Mouse (Mus musculus) liver, embryonic 13.5 days (tissue): Measurements from ENCODE around the gene Smyd1. TPM values are rescaled to one million over a fixed set of nuclear protein-coding genes. Genes with fewer than 3 reads are reported as not detected.

ENCODE experiments used
- ATAC-seq: fragments of 200-750 bp; cut with Nextera tagmentation; 2 replicates; pipeline ENCODE4 v1.8.0; 2017; ENCODE audit warnings: low read depth, mild to moderate bottlenecking, moderate number of reproducible peaks, moderate library complexity
- DNase-seq: peaks from one replicate; pipeline ENCODE4 v3.0.0; 2022
- H3K27ac ChIP-seq: fragments of 300-500 bp; sonication (generic); 2 replicates; pipeline ENCODE4 v1.5.1; 2015; ENCODE audit warnings: moderate library complexity, mild to moderate bottlenecking, inconsistent platforms
- H3K27me3 ChIP-seq: fragments of 300-500 bp; sonication (generic); 2 replicates; pipeline ENCODE4 v1.6.1; 2015; ENCODE audit warnings: mild to moderate bottlenecking, inconsistent platforms
- H3K36me3 ChIP-seq: fragments of 300-500 bp; sonication (generic); 2 replicates; pipeline ENCODE4 v1.6.1; 2015; ENCODE audit warnings: mild to moderate bottlenecking, inconsistent platforms
- H3K4me1 ChIP-seq: fragments of 300-500 bp; sonication (generic); replicated peaks from 2 replicates; pipeline ENCODE4 v1.6.1; 2015; ENCODE audit warnings: inconsistent platforms
- H3K4me2 ChIP-seq: fragments of 300-500 bp; sonication (generic); 2 replicates; pipeline ENCODE4 v1.6.1; 2015; ENCODE audit warnings: inconsistent platforms, mild to moderate bottlenecking, moderate library complexity
- H3K4me3 ChIP-seq: fragments of 300-500 bp; sonication (generic); replicated peaks from 2 replicates; pipeline ENCODE4 v1.5.1; 2015; ENCODE audit warnings: mild to moderate bottlenecking, inconsistent platforms
- H3K9ac ChIP-seq: fragments of 300-500 bp; sonication (generic); 2 replicates; pipeline ENCODE4 v1.6.1; 2015; ENCODE audit warnings: mild to moderate bottlenecking, inconsistent platforms
- H3K9me3 ChIP-seq: fragments of 300-500 bp; sonication (generic); replicated peaks from 2 replicates; pipeline ENCODE4 v1.6.1; 2016; ENCODE audit warnings: inconsistent platforms
- WGBS: fragments of 180-500 bp; shearing (Covaris S2); methylation state at CpG from one replicate; pipeline ENCODE4 v1.1.7; 2015; ENCODE audit not compliant: insufficient replicate concordance; 5-methylcytosine and 5-hydroxymethylcytosine counted together
- polyA plus RNA-seq: library from polyadenylated mRNA; unstranded; fragments of >200 nt; fragmentation: Nextera tagmentation; extraction: Ambion mirVana; gene quantifications from 2 replicates; pipeline ENCODE4 v1.2.1, GENCODE M21; 2015

The Smyd1 gene
- polyA plus RNA-seq, 1 experiment from 2014 or later = 0.20 TPM

DNA sequence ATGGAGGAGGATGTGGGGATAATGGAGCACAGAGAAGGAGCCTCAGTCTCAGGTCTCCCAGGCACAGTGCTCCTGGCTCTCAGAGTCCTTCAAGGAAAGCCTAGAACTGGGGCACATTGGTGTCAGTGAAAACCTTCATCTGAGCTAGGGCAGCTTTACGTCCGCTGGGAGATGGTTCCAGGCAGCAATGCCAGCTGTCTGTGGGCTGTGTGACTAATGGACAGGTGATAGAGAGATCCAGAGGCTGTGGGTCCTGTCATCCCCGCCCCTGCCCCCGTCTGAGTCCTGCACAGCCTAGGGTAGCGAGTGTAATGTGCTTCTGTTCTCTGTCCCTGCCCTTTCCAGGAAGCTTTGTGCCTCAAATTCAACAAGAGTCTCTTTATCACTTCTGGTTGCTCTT is 120.1 kb downstream of the Smyd1 start:
- H3K4me2 ChIP-seq = no peak overlapping the region; the same call in 1 of the 2 replicates
- H3K9ac ChIP-seq = no peak overlapping the region
- H3K36me3 ChIP-seq = peaks cover 5% of the 10 kb centered on the region; the same call in 1 of the 2 replicates
- no peak overlapping the region for H3K4me3 ChIP-seq
- ATAC-seq (no peak), DNase-seq (no peak)
- H3K4me1 ChIP-seq = peaks cover 16% of the 10 kb centered on the region; the same call in 1 of the 2 replicates
- no peaks in the 10 kb centered on the region for H3K27me3 ChIP-seq
- H3K9me3 ChIP-seq = no peaks in the 10 kb centered on the region
- WGBS = 51% methylated on average over 5 of the region's 5 CpGs
- no peak overlapping the region for H3K27ac ChIP-seq

DNA sequence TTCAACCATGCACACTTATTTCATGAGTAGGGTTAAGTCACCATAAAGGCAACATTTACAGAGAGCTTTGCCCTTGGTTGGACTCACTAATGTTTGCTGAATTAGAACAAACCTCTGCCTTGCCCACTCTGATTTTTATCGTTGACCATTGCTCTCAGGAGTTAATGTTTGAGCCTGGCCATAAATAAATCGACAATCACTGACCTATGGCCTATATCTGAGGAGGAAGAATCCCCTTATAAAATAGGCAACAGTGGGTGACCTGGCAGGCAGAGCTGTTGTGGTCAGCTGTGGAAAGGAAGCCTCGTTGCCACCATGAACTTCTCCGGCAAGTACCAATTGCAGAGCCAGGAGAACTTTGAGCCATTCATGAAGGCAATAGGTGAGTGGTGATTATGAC is 122.4 kb downstream of the Smyd1 start, which contains the start of gene Fabp1:
Gene Fabp1, plus strand, starts transcription at position 216 of the 400 bp plus-strand sequence.
- Histone ChIP-seq H3K4me3 (peak within 1 kb of the TSS; percentile 32), H3K9ac (no peak within 1 kb of the TSS), H3K36me3 (peaks cover 5% of the 10 kb centered on the region; the same call in 1 of the 2 replicates), H3K4me2 (peak within 1 kb of the TSS; percentile 39), H3K27ac (peak within 1 kb of the TSS; percentile 31; the same call in 1 of the 2 replicates), H3K9me3 (no peaks in the 10 kb centered on the region), H3K27me3 (no peaks in the 10 kb centered on the region), H3K4me1 (peaks cover 16% of the 10 kb centered on the region; the same call in 1 of the 2 replicates)
- 54% methylated on average over 4 of the region's 4 CpGs for WGBS
- ATAC-seq = peak; percentile 49; the same call in 1 of the 2 replicates
- no peak for DNase-seq

DNA sequence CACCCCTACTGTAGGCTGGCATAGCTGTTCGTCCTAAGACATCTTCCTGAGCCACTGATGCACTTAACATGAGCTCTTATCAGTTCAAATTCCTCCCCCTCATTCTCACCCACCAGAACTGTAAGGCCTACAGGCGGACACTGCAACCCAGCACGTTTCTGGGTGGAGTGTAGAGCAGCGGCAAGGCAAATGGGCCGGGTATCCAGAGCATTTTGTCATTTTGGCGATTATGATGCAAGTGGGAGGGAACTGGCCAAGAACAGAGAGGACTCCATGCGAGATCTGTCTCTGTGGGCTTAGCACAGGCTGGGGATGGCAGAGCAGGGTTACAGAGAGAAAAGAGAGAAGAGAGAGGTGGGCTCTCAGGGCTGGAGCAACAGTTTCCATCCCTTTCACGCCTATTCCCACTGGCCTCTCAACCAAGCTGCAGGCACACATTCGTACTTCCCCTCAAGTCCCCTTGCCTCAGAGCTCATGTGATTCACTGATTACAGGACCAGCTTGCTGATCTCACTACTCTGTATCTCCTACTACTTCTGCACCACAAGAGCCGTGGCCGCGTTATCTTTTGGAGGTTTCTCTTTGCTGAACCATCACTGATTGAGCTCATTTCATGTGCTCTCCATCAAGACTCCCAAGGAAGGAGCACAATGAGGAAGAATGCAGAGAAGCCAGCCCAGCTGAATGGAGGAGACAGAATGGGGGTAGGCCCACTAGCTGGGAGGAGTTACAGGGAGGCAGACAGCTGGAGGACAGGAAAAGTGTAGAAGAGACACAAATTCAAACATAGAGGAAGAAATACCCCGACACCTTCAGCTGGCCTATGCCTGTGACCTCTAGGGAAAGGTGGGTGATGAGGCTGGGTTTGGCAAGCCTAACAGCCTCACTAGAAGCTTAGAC is 124.1 kb downstream of the Smyd1 start:
- DNase-seq (no peak), ATAC-seq (no peak)
- Histone ChIP-seq H3K9me3 (no peaks in the 10 kb centered on the region), H3K36me3 (no peaks in the 10 kb centered on the region), H3K9ac (no peak overlapping the region), H3K27me3 (no peaks in the 10 kb centered on the region), H3K4me3 (no peak overlapping the region), H3K4me2 (no peak overlapping the region), H3K27ac (no peak overlapping the region), H3K4me1 (peaks cover 16% of the 10 kb centered on the region; the same call in 1 of the 2 replicates)
- WGBS = 45% methylated on average over 13 of the region's 13 CpGs

- H3K9me3 ChIP-seq = no peaks in the 10 kb centered on the region
- no peak overlapping the region for H3K27ac ChIP-seq
- H3K4me1 ChIP-seq = peaks cover 16% of the 10 kb centered on the region; the same call in 1 of the 2 replicates
- no peak for DNase-seq
- H3K4me2 ChIP-seq = no peak overlapping the region
- H3K36me3 ChIP-seq = no peaks in the 10 kb centered on the region
- ATAC-seq = 0 out of 2 replicates have a peak, but pooled peaks have one; percentile 53
- H3K4me3 ChIP-seq = no peak overlapping the region
- no peaks in the 10 kb centered on the region for H3K27me3 ChIP-seq
- no peak overlapping the region for H3K9ac ChIP-seq
These were observed 125.9 kb downstream of the Smyd1 start for GRCm38 (mm10) chr6:71196107-71196506.

DNA sequence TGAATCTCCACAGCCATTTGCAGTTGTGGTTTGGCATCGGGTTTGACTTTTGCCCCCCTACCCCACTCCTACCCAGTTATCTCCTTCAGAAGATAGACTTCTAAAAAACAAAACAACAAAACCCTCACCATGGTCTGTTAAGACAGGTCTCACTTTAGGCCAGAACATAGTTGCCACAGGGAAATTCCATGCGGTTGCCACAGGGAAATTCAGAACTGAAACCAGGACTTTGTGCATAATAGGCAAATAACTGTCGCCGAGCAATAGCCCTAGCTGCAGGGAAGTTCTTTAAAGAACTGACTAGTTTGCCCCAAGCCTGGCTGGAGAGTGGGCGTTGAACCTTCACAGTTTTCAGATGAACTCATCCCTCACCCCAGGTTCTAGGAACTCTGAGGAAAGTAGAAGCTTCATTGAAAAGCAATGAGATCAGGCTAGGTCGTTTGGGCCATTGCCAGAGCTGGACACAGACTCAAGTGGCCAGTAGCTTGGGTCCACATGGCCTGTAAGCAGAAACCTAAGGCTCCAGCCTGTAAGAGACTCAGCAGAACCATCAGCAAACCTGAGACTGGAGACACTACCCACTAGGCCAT is 128.8 kb downstream of the Smyd1 start:
- WGBS = 58% methylated on average over 6 of the region's 6 CpGs
- Histone ChIP-seq H3K27me3 (no peaks in the 10 kb centered on the region), H3K9ac (no peak overlapping the region), H3K36me3 (no peaks in the 10 kb centered on the region), H3K9me3 (no peaks in the 10 kb centered on the region), H3K4me1 (peaks cover 12% of the 10 kb centered on the region; the same call in 1 of the 2 replicates), H3K4me2 (no peak overlapping the region), H3K27ac (no peak overlapping the region), H3K4me3 (no peak overlapping the region)
- DNase-seq (no peak), ATAC-seq (no peak)

- no peak overlapping the region for H3K27ac ChIP-seq
- H3K27me3 ChIP-seq = no peaks in the 10 kb centered on the region
- DNase-seq = no peak
- H3K9me3 ChIP-seq = no peaks in the 10 kb centered on the region
- 0 out of 2 replicates have a peak, but pooled peaks cover 3% of the 10 kb centered on the region for H3K4me1 ChIP-seq
- 77% methylated on average over 2 of the region's 2 CpGs for WGBS
- H3K9ac ChIP-seq = no peak overlapping the region
- H3K4me3 ChIP-seq = no peak overlapping the region
- H3K4me2 ChIP-seq = no peak overlapping the region
- no peak for ATAC-seq
- no peaks in the 10 kb centered on the region for H3K36me3 ChIP-seq
These were observed 131.5 kb downstream of the Smyd1 start for GRCm38 (mm10) chr6:71190501-71190900.

- H3K27me3 ChIP-seq = no peaks in the 10 kb centered on the region
- H3K4me3 ChIP-seq = no peak overlapping the region
- no peak overlapping the region for H3K9ac ChIP-seq
- H3K36me3 ChIP-seq = no peaks in the 10 kb centered on the region
- H3K9me3 ChIP-seq = no peaks in the 10 kb centered on the region
- ATAC-seq = no peak
- H3K27ac ChIP-seq = no peak overlapping the region
- DNase-seq = no peak
- WGBS = 69% methylated on average over 1 of the region's 1 CpGs
- H3K4me1 ChIP-seq = 0 out of 2 replicates have a peak, but pooled peaks cover 3% of the 10 kb centered on the region
- no peak overlapping the region for H3K4me2 ChIP-seq
These were observed 132.5 kb downstream of the Smyd1 start for GRCm38 (mm10) chr6:71189578-71189977.

DNA sequence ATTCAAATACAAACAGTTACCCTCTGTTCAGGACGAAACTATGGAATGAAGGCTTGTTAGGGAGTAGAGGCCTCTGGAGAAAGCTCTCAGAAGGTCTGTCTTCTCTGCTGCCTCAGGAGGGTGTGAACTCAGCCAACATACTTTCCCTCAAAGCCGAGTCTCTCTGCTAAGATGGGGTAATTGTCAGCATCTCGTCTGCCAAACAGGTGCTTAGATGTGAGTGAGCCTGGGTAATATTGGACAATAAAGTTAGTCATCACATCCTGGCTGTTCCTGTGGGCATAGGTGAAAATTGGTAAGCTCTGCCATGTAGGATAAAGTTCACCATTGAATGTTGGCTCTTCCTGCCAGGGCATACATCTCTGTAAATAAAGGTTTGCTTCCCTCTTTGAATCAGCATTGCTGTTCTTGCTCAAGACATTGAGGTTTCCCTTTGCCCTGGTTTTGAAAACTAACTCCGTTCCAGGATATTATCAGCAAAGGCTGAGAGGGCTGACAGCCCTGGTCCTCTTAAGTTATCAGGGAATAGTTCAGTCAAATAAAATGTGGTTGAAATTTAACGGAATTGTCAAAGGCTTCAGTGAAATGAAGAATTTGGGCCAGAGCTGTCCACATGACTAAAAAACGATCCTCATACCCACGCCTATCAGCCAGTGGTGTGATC is 137.0 kb downstream of the Smyd1 start:
- WGBS = 55% methylated on average over 7 of the region's 7 CpGs
- H3K4me1 ChIP-seq = 0 out of 2 replicates have a peak, but pooled peaks cover 3% of the 10 kb centered on the region

DNA sequence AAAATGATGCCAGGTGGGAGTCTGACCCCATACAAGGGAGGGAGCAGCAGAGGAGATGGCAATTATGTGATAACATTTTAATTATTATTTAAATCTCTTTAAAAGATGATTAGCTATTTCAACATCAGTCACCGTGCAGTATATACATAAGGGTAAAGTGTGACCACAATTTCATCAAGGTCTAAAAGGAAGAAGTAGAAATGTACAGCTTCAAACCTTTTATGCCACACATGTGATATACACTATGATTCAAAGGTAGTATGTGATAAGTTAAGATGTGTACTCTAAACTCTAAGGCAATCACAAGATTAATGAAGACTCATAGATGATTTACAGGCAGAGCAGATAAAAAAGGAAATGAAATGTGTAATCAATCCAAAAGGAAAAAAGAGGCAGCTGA is 141.4 kb downstream of the Smyd1 start:
- 51% methylated on average over 1 of the region's 1 CpGs for WGBS
- Histone ChIP-seq H3K27me3 (no peaks in the 10 kb centered on the region), H3K4me1 (no peaks in the 10 kb centered on the region), H3K9ac (no peak overlapping the region), H3K4me3 (no peak overlapping the region), H3K9me3 (no peaks in the 10 kb centered on the region), H3K4me2 (no peak overlapping the region), H3K36me3 (no peaks in the 10 kb centered on the region), H3K27ac (no peak overlapping the region)
- ATAC-seq (no peak), DNase-seq (no peak)

More for the DNA sequence above, 137.0 kb downstream of the Smyd1 start:
- Histone ChIP-seq H3K9me3 (no peaks in the 10 kb centered on the region), H3K36me3 (no peaks in the 10 kb centered on the region), H3K4me3 (no peak overlapping the region), H3K27me3 (no peaks in the 10 kb centered on the region), H3K4me2 (no peak overlapping the region), H3K27ac (no peak overlapping the region), H3K9ac (no peak overlapping the region)
- DNase-seq (no peak), ATAC-seq (no peak)

DNA sequence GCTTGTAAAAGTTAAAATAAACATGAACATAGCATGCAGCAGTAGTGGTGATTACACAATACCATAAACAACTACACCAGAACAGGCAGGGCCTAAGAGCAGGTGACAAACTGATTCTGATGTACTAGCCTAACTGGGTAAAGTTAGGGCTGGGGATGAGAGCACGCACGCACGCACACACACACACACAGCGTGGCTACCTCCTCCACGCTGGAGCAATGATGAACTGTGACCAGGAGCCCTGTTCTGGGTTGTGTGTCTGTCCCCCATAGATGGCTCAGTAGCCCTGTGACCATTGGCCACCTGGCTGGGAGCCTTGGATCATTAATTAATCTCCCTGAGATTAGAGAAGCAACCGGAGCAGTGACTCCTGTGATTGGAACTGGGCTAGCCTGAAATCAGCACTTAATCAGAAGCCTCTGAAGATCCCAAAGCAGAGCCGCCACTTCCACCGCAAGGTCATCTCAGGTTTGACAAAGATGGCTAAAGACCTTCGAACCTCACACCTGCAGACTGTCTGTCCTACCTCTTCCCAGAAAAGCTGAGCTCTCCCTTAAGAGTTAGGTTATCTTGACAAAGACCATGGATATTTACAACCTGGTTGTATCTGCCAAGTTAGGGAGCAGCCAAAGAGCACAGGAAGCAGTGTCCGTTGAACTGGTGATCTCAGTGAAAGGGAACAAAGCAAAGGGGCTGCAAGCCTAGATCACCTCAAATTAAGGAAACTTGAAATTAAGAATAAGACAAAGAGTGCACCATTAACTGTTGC is 149.0 kb downstream of the Smyd1 start:
- H3K4me3 ChIP-seq = no peak overlapping the region
- no peak overlapping the region for H3K9ac ChIP-seq
- no peaks in the 10 kb centered on the region for H3K9me3 ChIP-seq
- H3K27me3 ChIP-seq = no peaks in the 10 kb centered on the region
- H3K27ac ChIP-seq = no peak overlapping the region
- no peak for ATAC-seq
- WGBS = 75% methylated on average over 10 of the region's 10 CpGs
- H3K4me1 ChIP-seq = no peaks in the 10 kb centered on the region
- H3K36me3 ChIP-seq = no peaks in the 10 kb centered on the region
- no peak overlapping the region for H3K4me2 ChIP-seq
- DNase-seq = no peak
